Mouse (Mus musculus): ENCODE measurements around the gene Pus3.

Pus3 gene

DNA sequence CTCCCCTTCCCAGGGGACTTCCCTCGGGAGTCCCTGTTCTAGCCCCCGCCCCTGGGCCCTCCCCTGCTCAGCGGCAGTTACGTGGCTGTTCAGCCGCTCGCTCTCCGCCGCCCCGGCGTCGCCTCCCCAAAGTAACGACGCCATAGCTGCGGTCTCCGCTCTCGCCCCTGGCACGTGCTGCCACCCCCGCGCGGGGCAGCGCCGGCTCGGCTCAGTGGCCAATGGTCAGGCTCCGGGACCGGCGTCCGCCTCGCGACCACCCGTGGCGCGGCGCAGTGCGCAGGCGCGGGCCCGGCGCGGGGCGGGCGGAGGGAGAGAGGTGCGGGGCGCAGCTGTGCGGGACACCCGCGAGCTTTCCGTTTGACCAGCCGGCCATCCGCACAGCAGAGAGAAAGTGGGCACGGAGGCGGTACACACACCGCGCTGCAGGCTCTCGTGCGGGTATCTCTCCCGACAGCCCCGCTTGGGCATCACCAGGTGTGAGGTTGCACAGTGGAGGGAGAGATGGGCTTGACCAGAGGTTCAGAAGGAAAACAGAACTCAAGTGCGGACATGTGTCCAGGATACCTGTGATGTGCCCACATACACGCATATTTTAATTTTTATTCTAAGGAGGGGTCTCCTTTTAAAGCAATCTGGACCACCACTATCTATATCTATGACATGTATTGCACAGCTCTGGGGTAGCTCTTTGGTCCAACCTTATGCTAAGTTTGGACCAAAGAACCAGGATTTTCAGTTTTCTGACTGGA, at the start of gene Pus3, which contains the start of gene Ddx25:
Pus3 (plus strand) TSS at position 339 of the 752 bp plus-strand sequence.
Ddx25 (minus strand) TSS at position 272 of the 752 bp plus-strand sequence.
- DNase-seq (ENCODE audit: low spot score) = peak; percentile 78

- no peak for DNase-seq (ENCODE audit: low spot score)
Measured at GRCm38 (mm10) chr9:35513900-35514299, 44.5 kb upstream of the Pus3 start.

DNA sequence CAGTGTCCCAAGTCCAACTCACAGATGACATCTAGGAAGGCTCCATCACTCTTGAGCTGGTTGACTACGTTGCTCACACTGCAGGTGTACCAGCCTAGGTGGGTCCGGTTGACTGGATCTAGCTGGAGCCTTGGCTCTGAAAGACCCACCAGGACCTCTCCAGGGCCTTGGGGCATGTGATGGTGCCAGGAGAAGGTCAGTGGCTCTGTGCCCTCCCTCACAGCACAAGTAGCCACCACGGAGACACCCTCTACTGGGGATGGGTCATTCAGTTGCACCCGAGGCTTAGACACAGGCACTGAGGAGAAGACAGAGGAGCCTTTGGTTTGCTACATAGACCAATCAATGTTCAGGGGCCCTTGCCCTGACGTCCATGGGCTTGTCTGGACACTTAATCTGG, 42.2 kb upstream of the Pus3 start:
- no peak for DNase-seq (ENCODE audit: low spot score)

GRCm38 (mm10) chr9:35516711-35517110, 41.7 kb upstream of the Pus3 start:
- DNase-seq (ENCODE audit: low spot score) = no peak

DNA sequence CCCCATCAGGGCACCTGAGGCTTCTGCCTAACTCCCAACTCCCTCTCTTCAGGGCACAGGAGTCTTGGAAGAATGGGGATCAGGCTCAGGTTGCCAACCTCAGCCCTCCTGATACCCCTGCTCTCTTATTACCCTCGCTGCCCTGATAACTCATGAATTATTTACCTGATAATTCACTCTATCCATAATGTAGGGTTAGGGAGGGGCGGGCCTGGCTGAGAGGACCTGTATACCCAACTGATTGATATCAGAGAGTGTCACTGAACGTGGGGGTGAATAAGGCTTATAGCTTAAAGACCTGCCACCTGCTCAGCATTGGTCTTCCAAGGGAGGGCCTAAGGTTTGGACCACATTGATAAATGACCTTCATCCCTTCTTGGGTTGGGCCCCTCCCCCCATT, 40.2 kb upstream of the Pus3 start, which contains the start of gene Gm1113:
Gm1113 (minus strand) TSS at position 101 of the 400 bp plus-strand sequence.
- no peak for DNase-seq (ENCODE audit: low spot score)

DNA sequence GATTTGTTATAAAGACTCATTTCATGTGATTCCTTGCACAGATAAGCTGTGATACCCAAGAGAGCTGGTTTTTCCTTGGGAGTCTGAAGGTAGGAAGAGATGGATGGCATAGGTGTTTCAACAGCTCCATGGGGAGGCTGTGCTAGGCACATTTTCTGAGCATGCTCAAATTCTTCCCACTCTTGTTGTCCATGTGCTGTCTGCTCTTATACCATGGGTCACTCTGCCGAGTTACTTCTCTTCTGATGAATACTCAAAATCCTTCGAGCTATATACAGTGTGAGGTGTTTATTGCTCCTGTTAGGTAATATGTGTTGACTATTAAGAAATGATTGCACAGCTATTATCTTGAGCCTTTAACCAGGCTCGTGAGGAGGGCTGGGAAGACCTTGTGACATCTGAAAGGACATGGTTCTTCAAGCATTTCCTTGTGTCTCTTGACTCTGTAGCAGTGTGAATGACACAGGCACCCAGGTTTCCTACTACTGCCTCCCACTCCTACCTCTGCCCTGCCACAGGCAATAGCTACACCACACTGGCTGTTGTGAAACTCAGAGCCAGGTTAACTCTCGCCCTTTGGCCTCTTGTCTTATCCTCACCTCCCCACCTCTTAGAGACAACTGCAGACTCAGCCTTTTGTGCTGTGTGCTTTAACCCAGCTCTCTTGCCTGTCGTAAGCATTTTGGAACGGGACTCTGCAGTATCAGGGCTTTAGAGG, 37.6 kb upstream of the Pus3 start:
- no peak for DNase-seq (ENCODE audit: low spot score)

DNA sequence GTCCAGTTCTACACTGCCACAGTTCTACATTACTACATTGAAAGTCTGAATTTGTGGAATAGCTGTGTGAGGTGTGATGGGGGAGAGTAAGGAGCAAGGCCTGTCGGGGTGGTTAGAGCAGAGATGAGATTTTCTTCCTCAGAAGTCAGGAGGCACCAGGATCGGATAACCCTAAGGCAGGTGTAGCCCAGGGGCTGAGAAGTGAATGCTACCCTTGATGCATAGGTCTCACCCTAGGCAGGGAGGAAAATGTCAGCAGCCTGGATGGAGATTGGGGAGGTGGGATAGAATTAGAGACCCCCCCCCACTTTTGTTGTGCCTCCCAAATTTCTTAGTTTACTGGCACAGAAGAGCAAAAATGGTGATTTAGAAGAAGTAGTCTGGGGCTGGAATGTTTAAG, 36.2 kb upstream of the Pus3 start:
- no peak for DNase-seq (ENCODE audit: low spot score)

GRCm38 (mm10) chr9:35522821-35523515, 35.4 kb upstream of the Pus3 start:
- no peak for DNase-seq (ENCODE audit: low spot score)

DNA sequence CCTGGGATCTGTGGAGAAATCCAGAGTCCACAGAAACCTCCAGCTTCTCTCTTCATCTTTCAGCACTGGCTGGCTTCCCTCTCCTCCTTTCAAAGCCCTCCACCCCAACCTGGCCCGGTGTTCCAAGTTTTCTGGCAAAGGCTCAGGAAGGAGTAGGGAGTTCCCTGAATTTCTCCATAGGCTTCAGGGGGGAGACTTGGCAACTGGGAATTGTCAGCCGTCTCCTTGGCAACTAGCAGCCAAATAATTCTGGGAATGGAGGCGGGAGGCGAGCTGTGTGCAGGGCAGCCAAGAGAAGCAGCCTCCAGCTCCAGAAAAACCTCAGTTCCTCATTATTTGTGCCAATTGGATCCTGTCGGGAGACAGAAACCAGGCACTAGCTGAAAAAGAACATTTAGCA, 34.9 kb upstream of the Pus3 start:
- no peak for DNase-seq (ENCODE audit: low spot score)

- peak; percentile 85 for DNase-seq (ENCODE audit: low spot score)
Measured at GRCm38 (mm10) chr9:35523941-35524411, 34.4 kb upstream of the Pus3 start.

DNA sequence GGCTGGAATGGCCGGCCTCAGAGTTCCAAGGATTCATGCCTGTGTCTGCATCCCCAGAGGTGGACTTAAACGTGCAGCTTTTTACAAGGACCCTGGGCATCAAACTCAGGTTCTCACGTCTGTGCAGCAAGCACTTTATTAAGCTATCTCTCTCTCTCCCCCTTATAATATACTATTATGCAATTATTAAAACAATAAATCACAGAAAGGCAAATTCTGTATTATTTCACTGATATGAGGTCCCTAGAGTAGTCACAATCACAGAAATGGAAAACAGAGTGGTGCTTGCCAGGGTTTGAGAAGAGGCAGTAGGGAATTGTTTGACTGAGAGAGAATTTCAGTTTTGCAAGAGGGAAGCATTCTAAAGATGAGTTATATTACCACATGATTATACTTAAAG, 29.3 kb upstream of the Pus3 start:
- DNase-seq (ENCODE audit: low spot score) = no peak

GRCm38 (mm10) chr9:35529796-35530195, 28.6 kb upstream of the Pus3 start:
- no peak for DNase-seq (ENCODE audit: low spot score)

GRCm38 (mm10) chr9:35533266-35533665, 25.1 kb upstream of the Pus3 start:
- no peak for DNase-seq (ENCODE audit: low spot score)

DNA sequence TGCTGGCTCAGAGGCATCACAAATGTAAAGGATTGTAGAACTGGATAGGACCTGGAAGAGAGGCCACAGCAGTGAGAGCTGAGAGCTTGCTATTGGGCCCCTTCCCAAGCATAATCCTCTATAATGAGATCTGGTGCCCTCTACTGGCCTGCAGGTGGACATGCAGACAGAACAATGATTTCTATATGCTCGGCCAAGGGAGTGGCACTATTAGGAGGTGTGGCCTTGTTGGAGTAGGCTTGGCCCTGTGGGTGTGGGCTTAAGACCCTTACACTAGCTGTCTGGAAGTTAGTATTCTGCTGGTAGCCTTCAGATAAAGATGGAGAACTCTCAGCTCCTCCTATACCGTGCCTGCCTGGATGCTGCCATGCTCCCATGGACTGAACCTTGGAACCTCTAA, 23.3 kb upstream of the Pus3 start:
- peak; percentile 91 for DNase-seq (ENCODE audit: low spot score)

- no peak for DNase-seq (ENCODE audit: low spot score)
Measured at GRCm38 (mm10) chr9:35535876-35536275, 22.5 kb upstream of the Pus3 start.

DNA sequence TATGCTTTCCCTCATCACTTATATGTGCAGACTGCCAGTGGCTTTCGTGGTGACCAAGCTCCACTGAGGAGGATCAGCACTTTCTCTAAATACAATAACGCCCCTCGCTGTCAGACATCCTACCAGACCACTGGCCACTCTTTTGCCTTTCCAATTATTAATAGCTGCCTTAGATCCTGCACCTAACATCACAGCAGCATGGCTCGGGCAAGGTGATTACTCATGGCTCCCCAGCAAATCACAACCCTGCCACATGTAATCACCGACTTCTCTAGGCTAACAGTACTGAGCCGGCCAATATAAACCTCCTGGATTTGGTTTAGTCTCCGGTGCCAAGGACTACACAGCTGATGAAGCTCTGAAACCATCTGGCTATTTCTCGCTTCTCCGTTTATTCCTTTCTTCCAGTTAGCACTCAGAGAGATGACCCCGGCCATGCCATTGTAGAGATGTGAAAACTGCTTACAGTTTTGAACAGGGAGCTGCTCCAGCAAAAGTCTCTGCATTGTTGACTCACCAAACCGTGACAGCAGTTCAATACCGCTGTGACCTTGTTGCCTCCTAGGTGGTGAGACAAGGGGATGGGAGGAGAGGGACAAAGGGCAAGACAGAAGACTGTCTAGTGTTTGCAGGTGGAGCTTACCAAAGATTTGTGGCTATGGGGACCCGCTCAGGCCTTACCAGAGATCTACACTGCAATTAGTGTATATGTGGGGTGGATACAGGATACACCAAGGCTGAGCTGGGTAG, 19.2 kb upstream of the Pus3 start:
- no peak for DNase-seq (ENCODE audit: low spot score)

- no peak for DNase-seq (ENCODE audit: low spot score)
Measured at GRCm38 (mm10) chr9:35541024-35541423, 17.4 kb upstream of the Pus3 start.

GRCm38 (mm10) chr9:35541488-35541887, 16.9 kb upstream of the Pus3 start:
- peak; percentile 93 for DNase-seq (ENCODE audit: low spot score)

GRCm38 (mm10) chr9:35541941-35542340, 16.5 kb upstream of the Pus3 start:
- no peak for DNase-seq (ENCODE audit: low spot score)

DNA sequence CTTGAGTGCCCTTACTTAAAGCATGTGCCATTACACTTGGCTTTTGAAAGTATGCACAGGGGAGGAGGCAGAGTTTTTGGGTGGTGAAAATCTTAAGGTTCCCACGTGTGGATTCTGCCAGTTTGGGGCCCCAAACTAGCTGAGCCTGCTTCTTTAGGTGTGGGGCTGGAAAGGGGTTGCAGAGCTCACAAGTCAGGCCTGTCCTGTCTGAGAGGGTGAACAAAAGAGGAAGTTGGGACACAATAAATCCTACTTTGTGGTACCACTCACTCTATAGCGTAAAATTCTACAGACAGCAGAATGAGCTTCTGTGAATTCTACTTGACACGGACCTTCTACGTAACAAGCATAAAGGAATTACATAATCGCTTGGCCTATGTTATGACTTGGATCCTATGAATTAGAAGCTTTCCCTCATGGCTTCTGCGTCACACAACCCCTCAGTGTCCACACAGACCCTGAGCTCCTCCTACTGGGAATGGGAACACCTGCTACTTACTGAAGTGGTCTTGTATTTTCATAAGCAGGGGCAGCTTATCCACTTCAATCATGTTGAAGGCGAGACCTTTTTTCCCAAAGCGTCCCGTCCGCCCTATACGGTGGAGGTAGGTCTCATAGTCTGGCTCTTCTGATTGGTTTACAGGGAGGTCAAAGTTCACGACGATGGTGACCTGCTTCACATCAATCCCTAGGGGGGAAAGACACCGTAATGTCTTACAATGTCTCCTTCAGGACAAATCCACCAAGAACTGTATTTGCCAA, 15.1 kb upstream of the Pus3 start:
- no peak for DNase-seq (ENCODE audit: low spot score)

GRCm38 (mm10) chr9:35544666-35545065, 13.7 kb upstream of the Pus3 start:
- no peak for DNase-seq (ENCODE audit: low spot score)
